Mouse (Mus musculus) cerebellum, postnatal 25 days (tissue): ENCODE data around the gene Pdia4.
"Not testable (repeated sequence)": the region's sequence is repeated elsewhere in the genome, so short reads cannot be mapped to it uniquely, and the experiment has no call there.

Experiments
- DNase-seq, 2 experiments: peaks; one replicate each; pipeline ENCODE4 v3.0.0; 2021; ENCODE audit warnings: mixed read lengths in 2 of 2

The Pdia4 gene

GRCm38 (mm10) chr6:47757849-47758248, 55.4 kb downstream of the Pdia4 start:
- DNase-seq = peak in 1 of 2 experiments; percentile 86

- not testable (repeated sequence) for DNase-seq
Observed at GRCm38 (mm10) chr6:47757429-47757828, 55.8 kb downstream of the Pdia4 start.

DNA sequence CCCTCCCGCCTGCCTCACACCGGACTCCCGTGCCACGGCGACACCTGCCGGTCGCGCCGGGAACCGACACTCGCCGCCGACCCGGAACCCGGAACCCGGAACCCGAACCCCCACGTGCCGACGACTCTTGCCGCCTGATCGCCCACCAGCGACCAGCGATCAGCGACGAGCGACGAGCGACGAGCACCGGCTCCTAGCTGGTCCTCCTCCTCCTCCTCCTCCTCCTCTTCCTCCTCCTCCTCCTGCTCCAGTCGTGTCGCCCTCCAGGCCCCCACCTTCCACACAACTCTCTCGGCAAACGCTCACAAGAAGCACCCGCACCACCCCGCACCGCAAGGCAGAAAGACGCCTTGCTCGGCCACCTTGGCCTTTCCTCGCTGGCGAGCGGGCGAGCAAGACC, 60.1 kb downstream of the Pdia4 start:
- DNase-seq = not testable (repeated sequence)

DNA sequence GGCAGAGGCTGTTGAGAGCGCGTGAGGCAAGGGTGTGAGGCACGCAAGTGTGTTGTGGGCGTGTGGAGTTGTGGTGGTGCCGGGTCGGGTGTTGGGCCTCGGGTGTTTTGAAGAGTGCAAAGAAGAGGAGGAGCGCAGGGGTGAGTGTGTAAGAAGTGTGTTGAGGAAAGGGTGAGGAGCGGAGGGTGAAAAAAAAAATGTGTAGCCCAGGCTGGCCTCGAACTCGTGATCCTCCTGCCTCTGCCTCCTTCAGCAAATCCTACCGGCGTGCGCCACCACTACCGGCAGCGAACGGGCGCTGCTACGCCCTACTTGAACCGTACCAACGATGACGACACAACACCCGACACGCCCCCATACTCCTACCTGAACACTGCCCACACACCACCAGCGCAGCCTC, 64.9 kb downstream of the Pdia4 start:
- DNase-seq = peak; percentile 94 to 97

DNA sequence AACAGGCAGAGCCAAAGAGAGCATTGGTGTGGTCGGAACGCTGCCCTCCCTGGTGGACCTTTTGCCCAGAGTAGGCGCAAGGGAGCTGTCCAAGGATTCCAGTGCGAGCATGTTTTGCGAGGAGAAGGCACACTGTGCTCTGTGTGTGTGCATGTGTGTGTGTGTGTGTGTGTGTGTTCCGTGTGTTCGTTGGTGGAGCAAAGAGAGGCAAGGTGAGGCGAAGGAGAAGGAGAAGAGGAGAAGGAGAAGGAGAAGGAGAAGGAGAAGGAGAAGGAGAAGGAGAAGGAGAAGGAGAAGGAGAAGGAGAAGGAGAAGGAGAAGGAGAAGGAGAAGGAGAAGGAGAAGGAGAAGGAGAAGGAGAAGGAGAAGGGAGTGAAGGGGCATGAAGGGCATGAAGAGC, 65.3 kb downstream of the Pdia4 start:
- not testable (repeated sequence) for DNase-seq
